Mouse (Mus musculus) myocyte (in vitro differentiated cells): Measurements from ENCODE around the gene Adam12.

Experiments used
- MAX ChIP-seq: IDR thresholded peaks from one replicate; pipeline ENCODE4 v1.6.1; 2011; ENCODE audit warnings: low read depth, mild to moderate bottlenecking, control low read depth
- POLR2A ChIP-seq: IDR thresholded peaks from one replicate; pipeline ENCODE4 v1.6.1; 2011; ENCODE audit warnings: low read depth, mild to moderate bottlenecking, control low read depth, moderate library complexity; ENCODE audit not compliant: insufficient read length
- POLR2AphosphoS2 ChIP-seq: IDR thresholded peaks from one replicate; pipeline ENCODE4 v1.6.1; 2011; ENCODE audit warnings: low read depth, control low read depth; ENCODE audit not compliant: insufficient read length
- REST ChIP-seq: IDR thresholded peaks from one replicate; pipeline ENCODE4 v1.6.1; 2011; ENCODE audit warnings: mild to moderate bottlenecking, control low read depth, moderate library complexity; ENCODE audit not compliant: insufficient read depth, insufficient read length

DNA sequence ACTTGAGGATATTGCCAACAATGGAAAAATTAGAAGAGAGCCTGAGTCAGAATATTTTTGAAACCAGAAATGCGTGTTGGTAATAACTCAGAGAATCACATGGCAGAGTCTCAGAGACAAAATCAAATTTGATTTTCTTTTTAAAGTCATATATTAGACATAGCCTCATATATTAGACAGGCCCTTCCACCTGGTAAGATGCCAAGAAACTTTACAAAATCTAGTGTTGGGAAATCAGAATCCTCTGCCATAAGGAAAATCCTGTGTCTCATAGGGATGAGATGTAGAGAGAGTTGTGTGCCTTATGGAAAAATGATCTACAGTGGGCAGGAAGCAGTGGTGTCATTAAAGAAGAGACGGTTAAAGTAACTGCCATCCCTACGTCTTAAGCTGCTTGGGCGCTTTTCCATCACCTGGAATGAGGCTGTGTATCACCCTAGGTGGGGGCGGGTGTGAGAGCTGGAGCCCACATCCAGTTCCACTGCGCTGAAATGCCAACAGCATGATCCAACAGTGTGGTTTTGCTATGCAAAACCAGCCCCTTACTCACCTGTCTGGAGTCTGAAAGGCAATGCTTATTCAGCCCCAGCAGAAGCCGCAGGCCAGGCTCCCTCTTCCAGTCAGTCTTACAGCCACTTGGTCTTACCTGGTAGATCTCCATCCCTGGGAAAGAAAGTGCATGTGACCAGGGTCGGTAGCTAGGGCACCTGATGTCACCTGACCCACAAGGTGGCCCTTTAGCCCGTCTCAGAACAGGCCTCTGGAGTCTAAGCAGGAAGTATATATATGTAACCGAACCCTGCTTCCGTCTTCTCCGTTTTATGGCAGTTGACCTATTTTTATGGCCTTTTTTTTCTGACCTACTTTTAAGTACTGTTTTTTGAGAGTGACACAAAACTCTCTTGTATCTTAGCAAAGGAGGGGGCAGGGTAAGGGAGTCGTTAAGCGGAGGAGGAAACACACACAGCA lies at the start of gene Adam12:
- no peak for TF ChIP-seq REST
- TF ChIP-seq POLR2AphosphoS2 = no peak
- no peak for TF ChIP-seq POLR2A
- no peak for TF ChIP-seq MAX
